Mouse (Mus musculus): ENCODE measurements around the gene Megf11.
"Not testable (repeated sequence)": the region's sequence is repeated elsewhere in the genome, so short reads cannot be mapped to it uniquely, and the experiment has no call there.

DNA sequence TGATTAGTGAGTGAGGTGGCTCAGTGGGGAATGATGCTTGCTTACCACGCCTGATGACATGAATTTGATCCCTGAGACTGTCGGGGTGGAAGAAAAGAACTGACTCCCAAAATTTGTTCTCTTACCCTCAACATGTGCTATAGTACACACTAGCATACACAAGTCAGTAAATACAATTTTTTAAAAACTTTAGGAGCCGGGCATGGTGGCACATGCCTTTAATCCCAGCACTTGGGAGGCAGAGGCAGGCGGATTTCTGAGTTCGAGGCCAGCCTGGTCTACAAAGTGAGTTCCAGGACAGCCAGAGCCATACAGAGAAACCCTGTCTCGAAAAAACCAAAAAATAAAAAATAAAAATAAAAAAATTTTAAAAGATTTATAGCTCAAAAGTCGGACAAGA, 349.6 kb downstream of the Megf11 start:
- not testable (repeated sequence) for TF ChIP-seq CTCF (IDR thresholded peaks at IDR 0.05; ENCODE audit: low read depth, low read length); TAL1 (conservative IDR thresholded peaks at IDR 0.05; ENCODE audit: low read depth, low read length); GATA1 (IDR thresholded peaks at IDR 0.05; ENCODE audit: borderline replicate concordance, low read length); POLR2AphosphoS5 (IDR thresholded peaks at IDR 0.05; ENCODE audit: insufficient replicate concordance, low read depth, low read length); GATA2 (IDR thresholded peaks at IDR 0.05; ENCODE audit: borderline replicate concordance, low read depth, low read length)

Data from G1E (cell line).